Mouse (Mus musculus): ENCODE measurements at regions not wholly inside any gene's neighbourhood (a gene's known extent, or its start where the extent isn't known, plus 50 kb on each side); places are given as distances from the start of the nearest gene placed in this dataset.
"Not testable (repeated sequence)": the region's sequence is repeated elsewhere in the genome, so short reads cannot be mapped to it uniquely, and the experiment has no call there.

- no peak for DNase-seq (ENCODE audit: low spot score in 2 of 2)
- intact Hi-C loops (cut with DNase I), result no loop called here
Measured at GRCm38 (mm10) chr4:105844675-105845466, 55.2 kb downstream of the Gm12728 start.

GRCm38 (mm10) chr4:105845998-105846989, 56.6 kb downstream of the Gm12728 start:
- intact Hi-C loops (cut with DNase I), result not testable (repeated sequence)

GRCm38 (mm10) chr4:105853086-105853485, 63.4 kb downstream of the Gm12728 start:
- intact Hi-C loops (cut with DNase I), result no loop called here
- no peak for DNase-seq (ENCODE audit: low spot score in 2 of 2)

More at GRCm38 (mm10) chr4:105845998-105846989, 56.6 kb downstream of the Gm12728 start:
- DNase-seq (ENCODE audit: low spot score in 2 of 2), result not testable (repeated sequence)

DNA sequence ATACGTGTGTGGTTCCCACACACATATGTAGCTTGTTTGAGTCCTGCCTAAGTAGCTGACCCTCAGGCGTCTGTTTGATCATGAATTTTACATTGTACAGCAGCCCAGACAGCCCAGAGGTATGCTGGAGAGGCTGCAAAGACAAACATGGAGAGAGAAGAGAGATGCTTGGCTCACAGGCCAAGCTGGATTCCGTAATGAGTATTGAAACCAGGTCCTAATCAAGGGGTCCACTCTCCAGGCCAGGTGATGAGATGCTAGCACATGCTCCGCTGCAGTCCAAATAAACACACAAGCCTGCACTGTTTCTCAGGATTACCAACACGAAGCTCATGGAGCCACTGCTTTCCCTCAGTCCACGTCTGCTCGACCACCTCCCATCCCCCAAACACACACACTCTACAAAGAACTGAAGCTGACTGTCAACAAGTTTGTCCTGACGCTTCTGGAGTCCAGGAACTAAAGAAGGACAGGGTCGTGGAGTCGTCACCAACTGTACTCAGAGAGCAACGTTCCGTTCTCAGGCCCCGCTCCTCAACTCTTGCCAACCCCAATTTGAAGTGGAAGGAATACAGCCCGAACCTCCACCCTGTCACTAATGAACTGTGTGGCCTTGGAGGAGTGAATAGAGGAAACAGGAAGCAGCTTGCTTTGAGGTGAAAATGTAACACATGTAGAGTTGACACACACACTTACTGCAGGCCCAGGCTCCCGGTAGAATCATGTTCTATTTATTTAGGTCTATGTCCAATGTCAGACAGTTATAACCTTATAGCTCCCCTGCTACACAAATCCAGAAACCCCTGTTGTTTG, 69.6 kb downstream of the Gm12728 start:
- intact Hi-C loops (cut with DNase I), result no loop called here
- DNase-seq (ENCODE audit: low spot score in 2 of 2), result no peak

GRCm38 (mm10) chr4:105860930-105861653, 71.4 kb downstream of the Gm12728 start:
- intact Hi-C loops (cut with DNase I), result no loop called here
- no peak for DNase-seq (ENCODE audit: low spot score in 2 of 2)

GRCm38 (mm10) chr4:105861654-105862037, 72.0 kb downstream of the Gm12728 start:
- intact Hi-C loops (cut with DNase I), result no loop called here
- no peak for DNase-seq (ENCODE audit: low spot score in 2 of 2)

DNA sequence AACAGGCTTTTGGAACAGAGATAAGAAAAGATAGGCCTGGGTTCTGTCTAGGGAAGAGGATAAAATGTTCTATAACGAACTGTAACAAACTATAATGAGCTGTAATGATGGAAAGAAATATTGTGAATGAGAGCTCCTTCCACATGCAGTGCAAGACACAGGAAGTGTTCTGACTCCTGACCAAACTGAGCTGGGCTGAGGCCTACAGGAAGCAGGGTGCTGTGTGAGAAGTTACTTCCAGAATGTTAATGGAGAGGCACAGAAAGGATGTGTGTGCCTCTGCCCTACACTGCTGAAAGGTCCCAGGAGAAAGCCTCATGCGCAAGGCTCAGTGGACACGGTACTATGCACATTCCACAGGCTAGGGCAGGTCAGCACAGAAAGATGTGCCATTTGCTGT, 80.8 kb downstream of the Gm12728 start:
- intact Hi-C loops (cut with DNase I), result no loop called here
- no peak for DNase-seq (ENCODE audit: low spot score in 2 of 2)

DNA sequence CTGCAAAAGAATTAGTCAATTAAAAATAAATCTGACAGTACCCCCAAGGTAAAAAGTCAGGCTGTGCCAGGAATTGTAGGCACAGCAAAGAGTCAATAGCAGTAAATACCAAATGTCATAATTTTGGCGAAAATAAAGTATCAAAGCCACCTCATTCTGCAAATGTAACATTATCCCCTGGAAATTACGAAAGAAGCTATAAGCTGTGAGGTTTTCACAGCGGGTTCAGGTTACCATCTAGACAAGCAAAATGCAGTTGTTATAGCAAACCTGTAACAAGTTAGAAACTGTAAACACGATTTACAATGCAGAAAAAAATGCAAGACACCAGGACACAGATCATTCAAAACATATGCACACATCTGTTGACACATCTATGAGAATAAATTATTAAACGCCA, 87.6 kb downstream of the Gm12728 start:
- DNase-seq (ENCODE audit: low spot score in 2 of 2), result no peak
- intact Hi-C loops (cut with DNase I), result no loop called here

DNA sequence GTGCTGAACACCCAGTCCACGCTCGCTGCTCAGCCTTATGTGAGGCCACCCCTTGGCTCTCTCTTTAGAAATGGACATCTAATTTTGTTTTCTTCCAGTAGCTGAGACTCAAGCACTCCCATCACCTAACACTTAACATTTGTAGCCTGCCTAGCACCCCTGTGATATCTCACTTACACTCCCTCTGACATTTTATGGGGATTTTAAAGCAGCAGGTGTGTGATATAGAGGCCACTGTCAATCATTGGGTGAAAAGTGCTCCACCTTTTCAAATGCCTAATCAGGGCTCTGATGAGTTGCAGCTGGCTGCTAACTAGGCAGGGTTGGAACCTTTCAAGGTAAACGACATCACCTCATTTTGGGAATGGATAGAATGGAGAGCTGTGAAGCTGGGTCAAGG, 90.2 kb downstream of the Gm12728 start:
- intact Hi-C loops (cut with DNase I), result no loop called here
- DNase-seq (ENCODE audit: low spot score in 2 of 2), result no peak

GRCm38 (mm10) chr4:105884791-105885190, 95.1 kb downstream of the Gm12728 start:
- intact Hi-C loops (cut with DNase I), result no loop called here
- no peak for DNase-seq (ENCODE audit: low spot score in 2 of 2)

- DNase-seq (ENCODE audit: low spot score in 2 of 2), result no peak
- intact Hi-C loops (cut with DNase I), result no loop called here
Measured at GRCm38 (mm10) chr4:105891438-105891837, 101.8 kb downstream of the Gm12728 start.

GRCm38 (mm10) chr4:105892065-105892464, 102.4 kb downstream of the Gm12728 start:
- no peak for DNase-seq (ENCODE audit: low spot score in 2 of 2)
- intact Hi-C loops (cut with DNase I), result no loop called here

DNA sequence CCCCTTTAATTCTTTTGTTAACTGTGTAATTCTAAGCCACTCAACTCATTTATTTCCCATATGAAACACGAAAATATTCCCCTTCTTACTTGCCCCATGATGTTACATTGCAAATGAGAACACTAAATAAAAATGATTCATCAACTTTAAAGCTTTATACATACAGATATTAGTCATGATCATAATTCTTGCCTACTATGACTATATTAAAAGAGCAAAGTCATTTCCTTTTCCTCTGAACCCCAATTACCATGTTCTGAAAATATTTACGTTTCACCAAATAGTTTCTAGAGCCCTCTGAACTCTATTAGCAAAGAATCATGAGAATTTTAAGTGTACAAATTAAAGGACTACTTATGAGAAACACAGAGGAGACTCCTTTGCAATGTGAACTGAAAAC, 105.4 kb downstream of the Gm12728 start:
- intact Hi-C loops (cut with DNase I), result no loop called here
- DNase-seq (ENCODE audit: low spot score in 2 of 2), result no peak

- DNase-seq (ENCODE audit: low spot score in 2 of 2), result no peak
- intact Hi-C loops (cut with DNase I), result no loop called here
Measured at GRCm38 (mm10) chr4:105898054-105898847, 108.6 kb downstream of the Gm12728 start.

DNA sequence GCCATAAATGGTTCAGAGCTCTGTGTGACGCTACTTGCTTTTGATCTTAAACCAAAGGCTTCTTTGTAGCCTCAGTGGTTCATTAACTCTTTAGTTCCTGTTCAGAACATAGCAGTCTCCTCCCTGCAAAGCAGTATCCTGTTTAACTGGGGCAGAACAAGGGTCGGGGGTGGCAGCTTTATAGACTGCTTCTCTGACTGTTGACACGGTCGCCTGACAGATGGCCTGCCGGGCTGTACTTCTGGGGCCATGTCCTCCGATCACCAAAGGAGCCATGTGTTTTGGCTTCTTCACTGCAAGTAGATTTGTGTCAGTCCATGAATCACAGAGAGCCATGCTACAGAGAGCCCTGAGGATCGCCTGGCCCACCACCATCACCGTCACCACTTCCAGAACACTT, 115.2 kb downstream of the Gm12728 start:
- intact Hi-C loops (cut with DNase I), result no loop called here
- no peak for DNase-seq (ENCODE audit: low spot score in 2 of 2)

GRCm38 (mm10) chr4:105906411-105906810, 116.7 kb downstream of the Gm12728 start:
- intact Hi-C loops (cut with DNase I), result no loop called here
- DNase-seq (ENCODE audit: low spot score in 2 of 2), result no peak

DNA sequence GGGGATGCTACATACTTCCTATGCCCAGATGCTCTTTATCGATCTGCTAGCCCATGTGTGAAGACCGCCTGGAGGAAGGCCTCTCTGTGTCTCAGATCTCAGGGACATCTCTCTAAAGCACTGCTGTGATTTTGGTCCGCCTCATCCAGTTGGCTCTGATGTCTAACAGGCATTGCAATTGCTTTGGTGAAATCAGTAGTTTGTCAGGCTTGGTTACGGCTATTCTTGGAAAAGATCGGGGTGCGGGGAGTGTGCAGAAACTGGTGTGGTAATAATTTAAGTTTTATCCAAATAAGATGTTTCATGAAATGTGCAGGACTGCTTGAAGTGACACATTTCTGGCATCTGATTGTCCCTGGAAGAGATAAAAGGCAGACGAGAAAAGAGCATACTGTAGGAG, 117.9 kb downstream of the Gm12728 start:
- DNase-seq (ENCODE audit: low spot score in 2 of 2), result no peak

GRCm38 (mm10) chr4:105908281-105908680, 118.6 kb downstream of the Gm12728 start:
- intact Hi-C loops (cut with DNase I), result no loop called here

More for the DNA sequence above, 117.9 kb downstream of the Gm12728 start:
- intact Hi-C loops (cut with DNase I), result no loop called here

More at GRCm38 (mm10) chr4:105908281-105908680, 118.6 kb downstream of the Gm12728 start:
- no peak for DNase-seq (ENCODE audit: low spot score in 2 of 2)
